In genomic region chr2:17852740-17853499, GRCm38 (mm10) we compare ENCODE assay signal across 9 mouse cellular contexts.
A peak's percentile ranks its signal among the peaks of the same experiment; 100 is the strongest.
DNase-seq lines count a peak whose midpoint lies in the region; ATAC-seq lines count a peak whose summit lies in the region.
"Had no signal": no experiment of that assay in that cellular context is flagged by ENCODE, and none has a peak within 500 bp of the region (broad histone marks: within the 10 kb centered on the region; RNA-seq: fewer than 3 reads in every experiment).

No protein-coding gene starts in this region.

- H3K4me2 ChIP-seq in intestine, embryonic 14.5 days (ENCODE audit: low read length): peak overlapping the region; percentile 40
- H3K4me2 ChIP-seq in intestine, embryonic 16.5 days (ENCODE audit: low read depth, low read length): no peak overlapping the region
- H3K4me2 ChIP-seq in midbrain, embryonic 12.5 days (replicated peaks): peak overlapping the region; percentile 47

- H3K9me3 ChIP-seq in intestine, embryonic 14.5 days (ENCODE audit: control insufficient read depth, low read length): no peaks in the 10 kb centered on the region
- H3K9me3 ChIP-seq in intestine, embryonic 16.5 days (ENCODE audit: control insufficient read depth, low read length): no peaks in the 10 kb centered on the region
- H3K9me3 ChIP-seq in hindbrain, embryonic 10.5 days: no peaks in the 10 kb centered on the region
- no peaks in the 10 kb centered on the region for H3K9me3 ChIP-seq in midbrain, embryonic 12.5 days

- WGBS in intestine, embryonic 14.5 days: 12% methylated on average over 16 of the region's 16 CpGs
- WGBS in intestine, embryonic 16.5 days: 13% methylated on average over 16 of the region's 16 CpGs
- WGBS in hindbrain, embryonic 10.5 days: 4% methylated on average over 16 of the region's 16 CpGs
- 4% methylated on average over 16 of the region's 16 CpGs for WGBS in midbrain, embryonic 12.5 days

- ATAC-seq in intestine, embryonic 14.5 days (replicated peaks; ENCODE audit: low FRiP score, low TSS enrichment, low read depth): no peak
- no peak for ATAC-seq in intestine, embryonic 16.5 days
- peak; percentile 58; the same call in 1 of the 2 replicates for ATAC-seq in midbrain, embryonic 12.5 days (ENCODE audit: low FRiP score, low read depth)
- no peak for ATAC-seq in erythroblast, adult 5-6 weeks (replicated peaks; ENCODE audit: low FRiP score, poor library complexity, severe bottlenecking)

- H3K4me1 ChIP-seq in intestine, embryonic 14.5 days (replicated peaks; ENCODE audit: control insufficient read depth, insufficient read depth, low read length): peaks cover 11% of the 10 kb centered on the region; the same call in 1 of the 2 replicates
- 0 out of 2 replicates have a peak, but pooled peaks cover 4% of the 10 kb centered on the region for H3K4me1 ChIP-seq in intestine, embryonic 16.5 days (ENCODE audit: control insufficient read depth, insufficient read depth, low read length)
- H3K4me1 ChIP-seq in brown adipose tissue, adult 24 weeks (ENCODE audit: control insufficient read depth, insufficient read depth, insufficient read length, low read length): peaks cover 7% of the 10 kb centered on the region; the same call in 1 of the 2 replicates
- peaks cover 19% of the 10 kb centered on the region for H3K4me1 ChIP-seq in hindbrain, embryonic 10.5 days (replicated peaks)
- H3K4me1 ChIP-seq in midbrain, embryonic 12.5 days: peaks cover 14% of the 10 kb centered on the region

- no peaks in the 10 kb centered on the region for H3K36me3 ChIP-seq in intestine, embryonic 14.5 days (ENCODE audit: control insufficient read depth, insufficient read depth, low read length)
- no peaks in the 10 kb centered on the region for H3K36me3 ChIP-seq in intestine, embryonic 16.5 days (ENCODE audit: control insufficient read depth, insufficient read depth, low read length)
- no peaks in the 10 kb centered on the region for H3K36me3 ChIP-seq in hindbrain, embryonic 10.5 days
- no peaks in the 10 kb centered on the region for H3K36me3 ChIP-seq in midbrain, embryonic 12.5 days

- H3K9ac ChIP-seq in intestine, embryonic 14.5 days (ENCODE audit: low read length): no peak overlapping the region
- no peak overlapping the region for H3K9ac ChIP-seq in intestine, embryonic 16.5 days (ENCODE audit: low read depth, low read length)
- H3K9ac ChIP-seq in midbrain, embryonic 12.5 days (replicated peaks): peak overlapping the region; percentile 16; the same call in 1 of the 2 replicates

- no peak overlapping the region for H3K27ac ChIP-seq in intestine, embryonic 14.5 days (ENCODE audit: low read depth)
- no peak overlapping the region for H3K27ac ChIP-seq in intestine, embryonic 16.5 days (ENCODE audit: low read length)
- H3K27ac ChIP-seq in brown adipose tissue, adult 24 weeks (replicated peaks; ENCODE audit: low read depth, low read length): no peak overlapping the region
- peak overlapping the region; percentile 72 for H3K27ac ChIP-seq in hindbrain, embryonic 10.5 days
- no peak overlapping the region for H3K27ac ChIP-seq in midbrain, embryonic 12.5 days (replicated peaks)

- DNase-seq in intestine, embryonic 14.5 days (ENCODE audit: low spot score): no peak
- DNase-seq in hindbrain, embryonic 10.5 days (ENCODE audit: low spot score): peak; percentile 33
- no peak for DNase-seq in cerebellum, postnatal 36 days
- no peak for DNase-seq in layer of hippocampus, adult 9-10 months (ENCODE audit: low spot score)
- DNase-seq: left cerebral cortex, postnatal 4 days had no signal

- H3K27me3 ChIP-seq in intestine, embryonic 14.5 days (replicated peaks; ENCODE audit: control insufficient read depth, insufficient read depth, low read length): no peaks in the 10 kb centered on the region
- no peaks in the 10 kb centered on the region for H3K27me3 ChIP-seq in intestine, embryonic 16.5 days (replicated peaks; ENCODE audit: control insufficient read depth, insufficient read depth, low read length)
- H3K27me3 ChIP-seq in hindbrain, embryonic 10.5 days (ENCODE audit: insufficient read depth, poor library complexity, severe bottlenecking): no peaks in the 10 kb centered on the region
- H3K27me3 ChIP-seq in midbrain, embryonic 12.5 days: peaks cover 18% of the 10 kb centered on the region; the same call in 1 of the 2 replicates

- no peak overlapping the region for H3K4me3 ChIP-seq in intestine, embryonic 14.5 days (ENCODE audit: low read depth, low read length)
- H3K4me3 ChIP-seq in intestine, embryonic 16.5 days (ENCODE audit: low read length): no peak overlapping the region
- peak overlapping the region; percentile 19 for H3K4me3 ChIP-seq in brown adipose tissue, adult 24 weeks (ENCODE audit: insufficient read depth, low read depth, low read length)
- peak overlapping the region; percentile 45 for H3K4me3 ChIP-seq in hindbrain, embryonic 10.5 days
- H3K4me3 ChIP-seq in midbrain, embryonic 12.5 days: peak overlapping the region; percentile 15

Comparison
In these comparisons a context has a peak if more than half of its experiments do, and no peak if none do; other contexts are left out.
1. H3K4me3 ChIP-seq: peak in brown adipose tissue, adult 24 weeks (single experiment), hindbrain, embryonic 10.5 days (single experiment) and midbrain, embryonic 12.5 days (single experiment); none in intestine, embryonic 14.5 days (single experiment) and intestine, embryonic 16.5 days (single experiment).